Mouse (Mus musculus): ENCODE measurements around the gene Tnp2. TPM values are rescaled to one million over a fixed set of nuclear protein-coding genes. Genes with fewer than 3 reads are reported as not detected.

Gene Tnp2
- polyA plus RNA-seq (2015; fragmentation: Nextera tagmentation; extraction: Ambion mirVana) = not detected in 2 replicates

DNA sequence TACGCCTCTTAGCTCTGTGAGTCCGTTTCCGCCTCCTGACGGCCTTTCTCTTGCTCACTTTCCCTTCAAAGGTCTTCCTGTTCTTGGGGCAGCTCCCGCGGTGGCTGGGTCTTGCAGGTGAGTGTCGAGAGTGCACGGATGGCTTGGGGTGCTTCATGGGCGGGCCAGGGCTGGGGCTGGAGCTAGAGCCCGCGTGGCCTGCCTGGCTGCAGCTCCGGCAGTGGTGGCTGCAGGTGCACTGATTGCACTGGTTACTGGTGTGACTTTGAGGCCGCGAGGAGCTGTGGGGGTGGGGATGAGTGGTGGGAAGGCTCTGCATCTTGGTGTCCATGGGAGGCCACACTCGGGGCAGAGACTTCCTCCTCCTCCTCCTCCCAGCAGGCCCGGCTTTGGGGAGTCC is at the start of gene Tnp2:
Gene Tnp2, minus strand, starts transcription at position 390 of the 400 bp plus-strand sequence.
- 52% methylated on average over 16 of the region's 16 CpGs for WGBS
- no peaks in the 10 kb centered on the region for H3K9me3 ChIP-seq
- no peak within 1 kb of the TSS for H3K27ac ChIP-seq
- H3K27me3 ChIP-seq = no peaks in the 10 kb centered on the region
- H3K36me3 ChIP-seq = no peaks in the 10 kb centered on the region
- peak within 1 kb of the TSS; percentile 51 for H3K9ac ChIP-seq
- no peak for ATAC-seq (ENCODE audit: insufficient number of reproducible peaks, insufficient read depth, low FRiP score, low TSS enrichment, low read depth)
- no peak within 1 kb of the TSS for H3K4me2 ChIP-seq
- H3K4me3 ChIP-seq = no peak within 1 kb of the TSS
- peaks cover 27% of the 10 kb centered on the region for H3K4me1 ChIP-seq

DNA sequence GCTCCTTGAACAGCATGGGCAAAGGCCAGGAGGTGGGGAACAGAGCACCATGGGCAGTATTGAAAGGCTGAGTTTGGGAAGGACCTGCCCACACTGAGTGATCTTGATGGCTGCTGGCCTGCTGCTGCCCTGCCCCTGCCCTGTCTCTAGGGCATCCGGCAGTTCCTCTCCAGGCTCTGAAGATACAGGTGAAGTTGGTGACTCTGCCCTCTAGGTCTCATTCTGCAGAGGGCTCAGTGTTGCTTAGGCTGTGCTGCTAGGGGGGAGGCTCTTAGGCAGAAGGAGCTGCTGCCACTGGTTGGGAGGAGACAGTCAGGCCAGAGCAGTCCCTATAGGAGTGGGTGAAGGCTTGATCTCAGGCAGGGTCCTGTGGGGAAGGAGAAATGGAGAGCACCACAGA is 49.4 kb upstream of the Tnp2 start:
- Histone ChIP-seq H3K9me3 (no peaks in the 10 kb centered on the region), H3K9ac (0 out of 2 replicates have a peak overlapping the region, but pooled peaks have one; percentile 28), H3K27me3 (peaks cover 5% of the 10 kb centered on the region; the same call in 1 of the 2 replicates), H3K4me2 (peak overlapping the region; percentile 35), H3K27ac (peak overlapping the region; percentile 86), H3K36me3 (no peaks in the 10 kb centered on the region), H3K4me3 (no peak overlapping the region), H3K4me1 (peaks cover 55% of the 10 kb centered on the region)
- WGBS = 86% methylated on average over 1 of the region's 1 CpGs
- no peak for ATAC-seq (ENCODE audit: insufficient number of reproducible peaks, insufficient read depth, low FRiP score, low TSS enrichment, low read depth)

DNA sequence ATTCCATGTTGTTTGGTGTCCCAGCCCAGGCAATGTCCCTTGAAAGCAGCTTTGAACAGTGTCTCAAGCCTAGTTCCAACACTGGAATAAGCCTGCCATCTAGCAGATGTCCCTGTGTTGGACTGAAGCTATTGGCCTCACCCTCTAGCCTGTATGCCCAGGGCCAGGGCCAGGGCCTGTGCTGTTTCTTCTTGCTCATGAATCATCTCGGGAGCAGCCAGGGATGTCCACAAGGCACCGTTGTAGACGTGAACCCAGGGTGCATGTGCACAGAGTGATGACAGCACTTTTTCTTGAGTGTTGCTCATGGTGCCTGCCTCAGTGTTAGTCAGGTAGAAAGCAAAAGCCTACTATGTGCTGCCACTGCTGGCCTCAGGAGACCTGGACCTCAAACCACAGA is 48.8 kb upstream of the Tnp2 start:
- no peaks in the 10 kb centered on the region for H3K9me3 ChIP-seq
- H3K9ac ChIP-seq = no peak overlapping the region
- WGBS = 91% methylated on average over 3 of the region's 3 CpGs
- no peak for ATAC-seq (ENCODE audit: insufficient number of reproducible peaks, insufficient read depth, low FRiP score, low TSS enrichment, low read depth)
- peaks cover 5% of the 10 kb centered on the region; the same call in 1 of the 2 replicates for H3K27me3 ChIP-seq
- H3K27ac ChIP-seq = no peak overlapping the region
- no peaks in the 10 kb centered on the region for H3K36me3 ChIP-seq
- H3K4me2 ChIP-seq = no peak overlapping the region
- no peak overlapping the region for H3K4me3 ChIP-seq
- H3K4me1 ChIP-seq = peaks cover 48% of the 10 kb centered on the region

DNA sequence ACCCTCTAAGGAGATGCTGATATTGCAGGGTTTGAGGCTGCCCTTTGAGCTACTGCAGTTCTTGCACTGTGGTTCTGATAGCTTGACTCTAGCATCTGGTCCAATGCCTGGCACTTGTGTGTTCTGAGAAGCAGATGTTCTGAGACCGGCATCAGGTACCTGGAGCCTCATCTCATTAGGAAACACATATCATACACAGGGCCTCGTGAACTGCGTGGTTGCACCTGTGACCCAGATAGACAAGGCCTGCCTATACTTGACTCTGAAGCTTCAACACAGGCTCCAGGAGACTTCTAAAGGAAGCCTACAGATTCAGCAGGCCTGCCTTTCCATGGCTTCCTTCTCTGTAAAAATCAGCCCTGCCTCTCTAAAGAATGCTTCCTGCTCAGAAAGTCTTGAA is 47.9 kb upstream of the Tnp2 start:
- peaks cover 47% of the 10 kb centered on the region for H3K4me1 ChIP-seq
- no peak overlapping the region for H3K4me2 ChIP-seq
- H3K9me3 ChIP-seq = no peaks in the 10 kb centered on the region
- H3K27ac ChIP-seq = no peak overlapping the region
- H3K4me3 ChIP-seq = no peak overlapping the region
- H3K36me3 ChIP-seq = no peaks in the 10 kb centered on the region
- WGBS = 91% methylated on average over 3 of the region's 3 CpGs
- no peak for ATAC-seq (ENCODE audit: insufficient number of reproducible peaks, insufficient read depth, low FRiP score, low TSS enrichment, low read depth)
- H3K27me3 ChIP-seq = peaks cover 5% of the 10 kb centered on the region; the same call in 1 of the 2 replicates
- no peak overlapping the region for H3K9ac ChIP-seq

DNA sequence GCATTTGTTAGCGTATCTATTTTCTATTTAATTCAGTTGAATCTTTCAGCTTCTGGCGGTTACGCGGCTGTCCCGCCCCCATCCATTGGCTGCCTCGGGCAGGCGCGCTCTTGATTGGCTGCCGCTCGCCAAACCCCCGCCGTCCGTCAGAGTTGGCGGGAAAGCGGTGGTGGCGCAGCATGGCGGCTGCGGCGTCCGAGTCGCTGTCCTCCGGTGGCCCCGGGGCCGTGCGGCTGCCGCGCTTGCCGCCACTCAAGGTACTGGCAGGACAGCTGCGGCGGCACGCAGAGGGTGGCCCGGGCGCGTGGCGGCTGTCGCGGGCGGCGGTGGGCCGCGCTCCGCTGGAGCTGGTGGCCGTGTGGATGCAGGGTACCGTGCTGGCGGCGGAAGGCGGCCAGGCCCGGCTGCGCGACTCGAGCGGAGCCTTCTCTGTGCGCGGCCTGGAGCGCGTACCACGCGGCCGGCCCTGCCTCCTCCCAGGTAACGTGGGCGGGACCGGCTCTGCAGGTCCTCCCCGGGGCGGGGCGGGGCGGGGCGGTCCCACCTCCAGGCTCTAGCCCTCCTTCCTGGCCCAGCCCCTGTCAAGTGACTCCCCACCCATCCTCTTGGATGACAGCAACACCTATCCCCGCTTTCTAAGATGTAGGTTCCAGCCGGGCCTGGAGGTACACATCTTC is 46.6 kb upstream of the Tnp2 start, which contains the start of gene Rmi2:
Gene Rmi2, plus strand, starts transcription at position 149 of the 677 bp plus-strand sequence.
- Histone ChIP-seq H3K9ac (peak within 1 kb of the TSS; percentile 84), H3K27ac (peak within 1 kb of the TSS; percentile 89), H3K4me1 (peaks cover 47% of the 10 kb centered on the region), H3K4me3 (peak within 1 kb of the TSS; percentile 83), H3K4me2 (peak within 1 kb of the TSS; percentile 95), H3K9me3 (no peaks in the 10 kb centered on the region), H3K36me3 (no peaks in the 10 kb centered on the region), H3K27me3 (peaks cover 5% of the 10 kb centered on the region; the same call in 1 of the 2 replicates)
- ATAC-seq (ENCODE audit: insufficient number of reproducible peaks, insufficient read depth, low FRiP score, low TSS enrichment, low read depth) = peak; percentile 77
- WGBS = under 1% methylated on average over 68 of the region's 69 CpGs

DNA sequence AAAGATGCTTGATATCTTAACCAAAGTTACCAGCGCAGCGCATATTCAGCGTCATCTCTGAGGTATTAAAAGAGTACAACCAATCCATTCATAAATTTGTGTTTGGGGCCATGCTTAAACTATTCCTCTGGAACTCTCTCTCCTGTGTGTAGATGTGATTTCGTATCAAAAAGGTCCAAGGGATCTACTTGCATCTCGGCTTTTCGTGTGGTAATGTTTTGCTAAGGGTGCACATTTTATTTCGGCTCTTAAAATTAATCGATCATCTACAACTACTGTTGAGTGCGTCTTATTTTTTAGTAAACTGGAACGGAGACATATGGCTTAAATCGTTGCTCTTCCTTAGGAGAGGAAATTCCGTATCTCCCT is 46.1 kb upstream of the Tnp2 start:
- Histone ChIP-seq H3K4me2 (peak overlapping the region; percentile 95), H3K9ac (peak overlapping the region; percentile 84), H3K27ac (0 out of 2 replicates have a peak overlapping the region, but pooled peaks have one; percentile 89), H3K4me3 (peak overlapping the region; percentile 83), H3K36me3 (no peaks in the 10 kb centered on the region), H3K9me3 (no peaks in the 10 kb centered on the region), H3K27me3 (peaks cover 5% of the 10 kb centered on the region; the same call in 1 of the 2 replicates), H3K4me1 (peaks cover 42% of the 10 kb centered on the region)
- WGBS = 8% methylated on average over 12 of the region's 12 CpGs
- ATAC-seq (ENCODE audit: insufficient number of reproducible peaks, insufficient read depth, low FRiP score, low TSS enrichment, low read depth) = no peak

DNA sequence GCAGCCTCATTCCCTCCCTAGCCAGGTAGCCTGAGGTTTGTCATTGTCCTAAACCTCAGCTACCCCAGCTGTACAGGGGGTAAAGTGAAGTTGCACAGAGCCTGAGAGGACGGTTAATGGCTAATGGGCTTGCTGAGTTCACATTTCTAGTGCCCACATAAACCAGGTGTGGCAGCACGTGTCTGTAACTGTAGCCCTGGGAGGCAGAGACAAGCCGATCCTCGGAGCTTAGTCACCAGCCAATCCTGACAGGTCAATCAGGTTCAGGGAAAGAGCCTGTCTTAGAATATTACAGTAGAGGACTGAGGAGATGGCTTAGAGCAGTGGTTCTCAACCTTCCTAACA is 40.0 kb upstream of the Tnp2 start:
- H3K27me3 ChIP-seq = peaks cover under 1% of the 10 kb centered on the region; the same call in 1 of the 2 replicates
- H3K4me1 ChIP-seq = 0 out of 2 replicates have a peak, but pooled peaks cover 5% of the 10 kb centered on the region
- ATAC-seq (ENCODE audit: insufficient number of reproducible peaks, insufficient read depth, low FRiP score, low TSS enrichment, low read depth) = no peak
- H3K9me3 ChIP-seq = no peaks in the 10 kb centered on the region
- H3K36me3 ChIP-seq = no peaks in the 10 kb centered on the region
- 68% methylated on average over 4 of the region's 4 CpGs for WGBS
- H3K9ac ChIP-seq = no peak overlapping the region
- no peak overlapping the region for H3K4me3 ChIP-seq
- no peak overlapping the region for H3K4me2 ChIP-seq
- no peak overlapping the region for H3K27ac ChIP-seq

DNA sequence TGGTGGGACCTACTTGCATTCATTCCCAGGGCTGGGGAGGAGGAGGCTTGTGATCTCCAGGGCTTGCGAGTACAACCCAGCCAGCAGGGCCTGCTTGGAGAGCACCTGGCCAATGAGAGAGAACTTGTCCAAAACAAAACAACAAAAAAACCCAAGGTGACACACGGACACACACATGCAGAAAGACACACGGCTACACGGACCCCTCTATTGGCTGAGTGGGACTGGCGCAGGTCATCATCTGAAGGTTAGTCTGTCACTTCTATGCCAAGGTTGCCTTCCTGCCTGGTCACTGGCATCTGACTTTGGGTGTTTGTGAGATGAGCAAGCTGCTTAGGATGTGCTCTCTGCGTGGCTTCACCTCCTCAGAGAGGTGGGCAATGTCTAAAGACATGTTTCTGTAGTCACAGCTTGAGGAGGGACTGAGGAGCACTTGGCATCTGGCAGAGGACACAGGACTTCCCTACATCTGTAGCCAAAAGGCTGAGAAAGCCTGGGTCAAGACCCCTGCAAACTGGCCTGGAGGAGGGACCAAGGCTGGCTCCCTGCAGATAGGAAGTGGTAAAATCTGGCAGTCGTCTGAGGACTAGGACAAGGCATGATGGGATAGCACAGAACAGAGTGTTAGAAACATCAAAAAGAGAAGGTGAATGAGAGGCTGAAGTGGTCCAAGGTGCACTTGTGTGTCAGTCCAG is 39.5 kb upstream of the Tnp2 start:
- no peak for ATAC-seq (ENCODE audit: insufficient number of reproducible peaks, insufficient read depth, low FRiP score, low TSS enrichment, low read depth)
- Histone ChIP-seq H3K27me3 (no peaks in the 10 kb centered on the region), H3K4me3 (no peak overlapping the region), H3K9ac (no peak overlapping the region), H3K4me2 (no peak overlapping the region), H3K9me3 (no peaks in the 10 kb centered on the region), H3K4me1 (0 out of 2 replicates have a peak, but pooled peaks cover 5% of the 10 kb centered on the region), H3K27ac (no peak overlapping the region), H3K36me3 (no peaks in the 10 kb centered on the region)
- 79% methylated on average over 7 of the region's 7 CpGs for WGBS

DNA sequence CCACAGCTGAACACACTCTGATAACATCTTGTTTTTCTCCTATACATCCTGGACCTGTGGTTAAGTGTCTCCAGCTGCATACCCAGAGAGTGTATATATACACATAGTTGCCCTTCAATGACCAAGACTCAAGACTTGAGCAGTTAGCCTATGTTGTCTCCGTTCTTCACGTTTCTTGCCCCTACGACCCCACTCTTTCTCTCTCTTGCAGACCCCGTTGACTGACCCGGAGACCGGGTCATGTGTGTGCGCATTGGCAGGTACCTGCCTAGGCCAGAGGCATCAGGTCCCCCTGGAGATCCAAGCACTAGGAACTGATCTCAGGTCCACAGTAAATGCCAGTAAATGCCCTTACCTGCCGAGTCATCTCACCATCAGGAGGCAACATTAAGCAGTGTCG is 38.8 kb upstream of the Tnp2 start:
- Histone ChIP-seq H3K27me3 (no peaks in the 10 kb centered on the region), H3K27ac (no peak overlapping the region), H3K9me3 (no peaks in the 10 kb centered on the region), H3K36me3 (no peaks in the 10 kb centered on the region), H3K4me2 (no peak overlapping the region), H3K4me1 (0 out of 2 replicates have a peak, but pooled peaks cover 5% of the 10 kb centered on the region), H3K4me3 (no peak overlapping the region), H3K9ac (no peak overlapping the region)
- ATAC-seq (ENCODE audit: insufficient number of reproducible peaks, insufficient read depth, low FRiP score, low TSS enrichment, low read depth) = no peak
- 88% methylated on average over 9 of the region's 9 CpGs for WGBS

DNA sequence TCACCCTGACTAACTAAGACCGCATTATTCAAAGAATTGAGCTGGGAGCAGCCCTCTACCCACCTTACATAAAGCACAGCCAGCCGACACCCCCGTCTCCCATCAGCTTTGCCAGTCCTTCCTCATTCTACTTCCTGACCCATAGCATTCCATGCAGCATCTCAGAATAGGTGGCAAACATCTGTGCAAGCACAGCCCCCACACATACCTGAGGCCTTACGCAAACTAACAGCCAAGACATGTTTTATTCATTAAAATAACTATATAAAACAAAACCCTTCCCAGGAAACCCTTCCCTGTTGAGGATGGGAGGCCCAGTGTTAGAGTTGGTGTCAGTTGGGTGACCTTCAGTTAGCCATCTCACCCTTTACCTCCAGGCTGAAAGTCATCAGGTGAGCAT is 37.4 kb upstream of the Tnp2 start:
- no peak overlapping the region for H3K27ac ChIP-seq
- peaks cover 10% of the 10 kb centered on the region; the same call in 1 of the 2 replicates for H3K4me1 ChIP-seq

DNA sequence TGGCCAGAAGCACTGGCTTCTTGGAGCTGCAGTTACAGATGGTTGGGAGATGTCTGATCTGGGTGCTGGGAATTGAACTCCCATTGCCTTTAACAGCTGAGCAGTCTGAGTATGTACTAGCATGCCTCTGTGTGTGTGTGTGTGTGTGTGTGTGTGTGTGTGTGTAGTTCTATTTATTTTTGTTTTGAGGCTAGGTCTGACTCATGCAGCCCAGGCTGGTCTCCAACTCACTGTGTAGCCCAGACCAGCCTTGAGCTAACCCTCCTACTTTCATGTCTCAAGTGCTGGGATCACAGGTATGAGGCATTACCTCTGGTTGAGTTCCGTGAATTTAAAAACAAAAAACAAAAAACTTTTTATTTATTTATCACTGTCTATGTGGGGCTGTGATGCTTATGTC is 36.1 kb upstream of the Tnp2 start:
- H3K9ac ChIP-seq = no peak overlapping the region
- 89% methylated on average over 1 of the region's 1 CpGs for WGBS

More for the DNA sequence above, 37.4 kb upstream of the Tnp2 start:
- no peak overlapping the region for H3K4me2 ChIP-seq
- no peaks in the 10 kb centered on the region for H3K27me3 ChIP-seq
- no peaks in the 10 kb centered on the region for H3K9me3 ChIP-seq
- no peak for ATAC-seq (ENCODE audit: insufficient number of reproducible peaks, insufficient read depth, low FRiP score, low TSS enrichment, low read depth)
- WGBS = 72% methylated on average over 4 of the region's 4 CpGs
- H3K9ac ChIP-seq = no peak overlapping the region
- no peaks in the 10 kb centered on the region for H3K36me3 ChIP-seq
- H3K4me3 ChIP-seq = no peak overlapping the region

DNA sequence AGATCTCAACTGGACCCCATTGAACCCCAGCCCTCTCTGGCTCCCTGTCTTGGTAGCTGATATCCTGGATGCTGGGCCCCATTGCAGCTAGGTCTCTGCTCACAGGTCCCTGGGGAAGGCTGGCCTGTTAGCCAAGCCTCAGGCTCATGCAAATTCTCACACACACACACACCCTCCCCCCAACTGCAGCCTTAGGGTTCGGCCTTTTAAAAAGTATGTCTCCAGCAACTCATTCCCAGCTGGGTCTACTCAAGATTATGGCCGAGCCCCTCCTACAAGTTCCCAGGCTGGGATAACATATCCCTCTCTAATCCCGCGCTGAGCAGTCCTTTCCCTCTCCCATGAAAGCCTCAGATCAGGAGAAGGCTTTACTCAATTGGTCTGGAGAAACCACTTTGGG is 32.9 kb upstream of the Tnp2 start:
- 38% methylated on average over 4 of the region's 4 CpGs for WGBS
- Histone ChIP-seq H3K4me2 (no peak overlapping the region), H3K4me3 (no peak overlapping the region), H3K27ac (no peak overlapping the region), H3K9me3 (no peaks in the 10 kb centered on the region), H3K27me3 (no peaks in the 10 kb centered on the region), H3K9ac (no peak overlapping the region), H3K4me1 (peaks cover 10% of the 10 kb centered on the region; the same call in 1 of the 2 replicates), H3K36me3 (no peaks in the 10 kb centered on the region)
- ATAC-seq (ENCODE audit: insufficient number of reproducible peaks, insufficient read depth, low FRiP score, low TSS enrichment, low read depth) = no peak

More for the DNA sequence above, 36.1 kb upstream of the Tnp2 start:
- Histone ChIP-seq H3K4me3 (no peak overlapping the region), H3K4me1 (peaks cover 10% of the 10 kb centered on the region; the same call in 1 of the 2 replicates), H3K4me2 (no peak overlapping the region), H3K27me3 (no peaks in the 10 kb centered on the region), H3K36me3 (no peaks in the 10 kb centered on the region), H3K27ac (no peak overlapping the region), H3K9me3 (no peaks in the 10 kb centered on the region)
- ATAC-seq (ENCODE audit: insufficient number of reproducible peaks, insufficient read depth, low FRiP score, low TSS enrichment, low read depth) = no peak

All from embryonic facial prominence, embryonic 13.5 days (tissue).